Mouse (Mus musculus): ENCODE measurements at regions not wholly inside any gene's neighbourhood (a gene's known extent, or its start where the extent isn't known, plus 50 kb on each side); places are given as distances from the start of the nearest gene placed in this dataset.

GRCm38 (mm10) chr7:36133658-36134143 is 330.9 kb upstream of the Zfp507 start:
- TF ChIP-seq CTCF (IDR thresholded peaks at IDR 0.05; ENCODE audit: low read depth) (no peak), EP300 (optimal IDR thresholded peaks at IDR 0.05) (peak; percentile 39)
